Mouse (Mus musculus): ENCODE measurements around the gene Wdr91.

DNA sequence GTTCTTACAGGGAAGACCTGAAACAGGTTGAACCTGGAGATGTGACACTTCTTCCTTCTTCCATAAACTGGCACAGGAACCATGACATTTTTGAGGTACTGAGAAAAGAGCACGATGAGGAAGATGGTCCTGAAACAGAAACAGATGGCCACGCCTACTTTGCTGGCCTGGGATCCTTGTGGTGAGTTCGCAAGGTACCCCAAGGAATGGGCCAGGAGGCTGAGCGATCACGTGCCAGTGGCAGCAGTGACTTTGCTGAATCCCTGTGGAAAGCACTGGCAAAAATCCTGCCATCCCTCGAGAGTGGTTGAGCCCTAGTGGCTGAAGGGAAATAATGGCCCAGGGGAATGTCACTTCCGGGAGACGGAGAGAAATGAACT lies 45.2 kb upstream of the Wdr91 start:
- no peak for TF ChIP-seq CTCF (IDR thresholded peaks at IDR 0.05; ENCODE audit: low read depth)
- no peak for TF ChIP-seq EP300 (IDR thresholded peaks at IDR 0.05; ENCODE audit: low read depth)

Data from liver, embryonic 14.5 days (tissue).